Mouse (Mus musculus) retina, embryonic 14.5 days (tissue): ENCODE data around the gene Scamp5.
"Not testable (repeated sequence)": the region's sequence is repeated elsewhere in the genome, so short reads cannot be mapped to it uniquely, and the experiment has no call there.

Source experiments
- DNase-seq: peaks from one replicate; pipeline ENCODE4 v3.0.0-alpha.2; 2015; ENCODE audit warnings: low spot score

The Scamp5 gene

DNA sequence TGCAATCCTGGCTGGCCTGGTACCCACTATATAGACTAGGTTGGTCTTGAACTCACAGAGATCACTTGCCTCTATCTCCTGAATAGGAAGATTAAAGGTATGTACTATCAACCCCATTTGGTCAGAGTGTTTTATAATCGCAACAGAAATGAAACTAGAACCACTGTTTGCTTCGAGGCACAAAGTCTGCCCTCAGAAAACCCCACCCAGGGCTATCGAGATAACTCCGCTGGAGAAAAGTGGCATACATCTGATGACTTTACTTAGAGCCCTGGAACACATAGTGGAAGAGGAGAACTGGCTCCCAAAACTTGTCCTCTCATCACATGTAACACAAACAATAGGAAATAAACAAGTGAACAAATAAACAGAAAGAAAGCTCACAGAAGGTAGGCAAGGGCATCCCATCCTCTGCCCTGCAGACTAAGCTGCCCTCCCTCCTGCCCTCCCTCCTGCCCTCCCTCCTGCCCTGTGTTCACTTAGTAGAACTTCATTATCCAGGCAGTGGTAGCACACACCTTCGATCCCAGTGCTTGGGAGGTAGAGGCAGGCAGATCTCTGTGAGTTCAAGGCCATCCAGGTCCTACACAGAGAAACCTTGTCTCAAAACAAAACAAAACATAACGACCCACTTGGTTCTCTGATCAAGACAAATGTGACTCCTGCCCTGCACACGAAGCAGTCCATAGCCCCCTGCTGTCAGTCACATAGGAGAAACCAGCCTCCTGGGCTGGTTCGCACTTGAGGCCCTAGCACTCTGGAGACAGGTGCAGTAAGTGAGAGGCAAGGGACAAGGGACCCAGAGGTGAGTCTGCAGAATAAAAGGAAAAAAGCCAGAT is 15.0 kb downstream of the Scamp5 start:
- DNase-seq = no peak

DNA sequence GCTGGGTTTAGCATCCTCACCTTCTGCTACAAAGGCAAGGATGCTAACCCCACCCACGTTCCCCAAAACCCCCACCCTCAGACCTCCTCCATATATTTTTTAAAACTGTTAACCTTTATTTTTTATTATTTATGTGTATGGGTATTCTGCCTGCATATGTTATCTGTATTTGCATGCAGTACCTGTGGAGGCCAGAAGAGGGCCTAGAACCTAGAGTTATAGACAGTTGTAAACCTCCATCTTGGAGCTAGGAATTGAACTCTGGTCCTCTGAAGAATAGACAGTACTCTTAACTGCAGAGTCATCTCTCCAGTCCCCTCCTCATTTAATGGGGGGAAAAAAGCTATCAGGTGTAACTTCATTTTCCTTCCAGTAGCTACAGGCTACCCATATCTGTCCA is 18.1 kb downstream of the Scamp5 start:
- peak; percentile 41 for DNase-seq

DNA sequence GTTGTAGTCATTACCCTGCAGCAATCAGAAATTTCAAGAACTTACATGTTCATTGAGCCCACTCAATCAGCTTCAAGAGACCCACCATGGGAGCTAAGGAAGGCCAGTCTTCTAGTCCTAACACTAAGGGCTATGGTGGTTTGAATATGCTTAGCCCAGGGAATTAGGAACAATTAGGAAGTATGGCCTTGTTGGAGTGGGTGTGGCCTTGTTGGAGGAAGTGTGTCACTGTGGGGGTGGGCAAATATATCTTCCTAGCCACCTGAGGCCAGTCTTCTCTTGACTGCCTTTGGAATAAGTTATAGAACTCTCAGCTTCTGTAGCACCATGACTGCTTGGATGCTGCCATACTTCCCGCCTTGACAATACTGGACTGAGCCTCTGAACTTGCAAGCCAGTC is 27.2 kb downstream of the Scamp5 start:
- DNase-seq = no peak

DNA sequence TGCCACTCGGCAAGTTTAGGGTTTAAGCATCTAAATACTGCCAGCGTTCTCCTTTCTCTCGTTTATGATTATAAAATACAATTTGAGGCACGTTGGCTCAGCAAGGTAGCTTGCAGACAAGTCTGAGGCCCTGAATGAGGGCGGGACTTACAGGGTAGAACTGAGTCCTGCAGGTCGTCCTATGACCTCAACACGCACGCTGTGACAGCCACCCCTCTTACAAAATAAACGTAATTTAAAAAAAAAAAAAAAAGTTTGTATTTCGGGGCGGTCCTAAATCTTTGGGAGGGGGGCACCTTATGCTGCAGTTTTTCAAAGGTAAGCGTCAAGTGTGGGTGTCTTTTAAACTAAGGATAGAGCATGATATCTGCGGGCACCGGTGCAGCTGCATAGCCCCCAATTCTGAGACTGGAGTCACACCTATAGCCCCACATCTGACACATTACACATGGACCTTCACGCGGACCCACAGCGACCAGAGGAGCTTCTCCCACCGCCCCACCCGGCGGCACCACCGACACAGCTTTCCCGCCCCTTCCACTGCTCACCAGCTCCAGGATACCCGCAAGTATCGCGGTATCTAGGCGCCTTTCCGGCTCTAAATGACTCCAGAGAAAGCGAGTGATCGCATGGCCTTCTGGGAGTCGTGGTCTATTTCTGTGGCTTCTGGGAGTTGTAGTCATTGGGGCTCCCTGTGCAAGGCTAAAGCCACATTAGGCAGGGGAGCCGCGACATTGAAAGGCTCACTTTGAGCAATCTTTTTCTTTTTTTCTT is 28.2 kb downstream of the Scamp5 start, which contains the start of gene Ppcdc:
TSS of gene Ppcdc (minus strand) at position 603 of the 774 bp plus-strand sequence.
- DNase-seq = peak; percentile 95

DNA sequence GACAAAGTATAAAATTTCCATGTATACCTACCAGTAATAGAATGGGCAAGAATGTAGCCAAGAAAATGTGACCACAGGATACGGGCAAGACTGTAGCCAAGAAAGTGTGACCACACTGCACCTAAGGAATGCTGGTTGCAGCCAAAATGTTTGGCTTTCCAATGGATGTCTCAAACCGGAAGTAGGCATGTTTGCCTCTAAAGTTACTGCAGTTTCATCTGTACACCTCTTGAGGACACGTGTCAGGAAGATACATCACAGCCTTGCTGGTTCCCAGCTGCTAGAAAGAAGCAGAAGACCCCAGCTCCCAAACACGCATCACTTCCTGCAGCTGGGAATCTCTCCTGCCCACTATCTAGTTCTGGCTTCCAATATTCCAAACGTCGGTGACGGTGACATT is 28.8 kb downstream of the Scamp5 start:
- peak; percentile 4 for DNase-seq

DNA sequence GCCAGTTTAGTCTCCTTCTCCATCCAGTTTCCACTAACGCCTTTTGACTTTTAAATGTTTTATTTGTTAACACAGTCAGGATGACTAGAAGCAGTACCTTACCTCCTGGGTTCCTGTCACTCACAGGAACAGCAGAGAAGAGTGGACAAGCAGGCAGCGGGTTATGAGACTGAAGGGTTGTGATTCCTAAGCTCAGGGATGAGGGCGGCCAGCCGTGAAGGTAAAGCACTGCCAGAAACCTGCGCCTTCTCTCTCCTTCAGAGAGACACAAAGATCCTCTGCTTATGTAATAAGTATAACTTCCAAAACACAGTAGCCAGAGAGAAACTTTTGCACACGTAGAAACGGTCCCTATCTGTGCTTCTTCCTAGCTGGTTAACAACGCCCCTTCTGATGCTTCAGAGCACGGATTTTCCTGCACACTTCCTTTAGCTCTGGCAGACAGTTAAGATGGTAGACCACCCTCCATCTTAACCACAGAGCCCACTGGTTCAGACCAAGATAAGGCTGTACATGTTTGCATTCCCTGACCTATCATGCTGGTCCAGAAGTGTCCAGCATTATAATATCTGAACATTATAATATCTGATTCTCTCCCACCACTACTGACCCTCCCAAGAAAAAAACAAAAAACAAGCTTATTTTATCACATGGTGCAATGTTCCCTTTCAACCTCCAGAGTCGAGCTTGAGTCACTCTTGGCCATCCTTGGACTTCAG is 29.8 kb downstream of the Scamp5 start:
- DNase-seq = no peak

DNA sequence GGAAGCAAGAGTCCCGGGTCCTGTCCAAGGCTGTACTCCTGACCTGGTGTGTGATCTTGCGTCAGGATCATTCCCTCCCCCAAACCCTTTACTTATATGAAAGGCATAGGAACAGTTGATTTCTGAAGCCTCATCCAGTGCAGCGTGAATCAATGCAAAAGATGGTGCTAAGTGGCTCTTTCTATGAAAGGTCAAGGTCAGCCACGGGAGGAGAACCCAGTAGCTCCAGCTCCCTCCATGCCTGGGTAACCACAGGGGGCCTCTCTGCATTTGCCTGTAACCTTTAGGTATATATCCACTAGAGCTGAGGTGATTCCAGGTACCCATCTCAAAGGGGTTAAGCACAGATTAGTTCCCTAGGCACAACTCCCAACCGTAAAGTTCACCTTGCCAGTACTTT is 31.7 kb downstream of the Scamp5 start:
- no peak for DNase-seq

DNA sequence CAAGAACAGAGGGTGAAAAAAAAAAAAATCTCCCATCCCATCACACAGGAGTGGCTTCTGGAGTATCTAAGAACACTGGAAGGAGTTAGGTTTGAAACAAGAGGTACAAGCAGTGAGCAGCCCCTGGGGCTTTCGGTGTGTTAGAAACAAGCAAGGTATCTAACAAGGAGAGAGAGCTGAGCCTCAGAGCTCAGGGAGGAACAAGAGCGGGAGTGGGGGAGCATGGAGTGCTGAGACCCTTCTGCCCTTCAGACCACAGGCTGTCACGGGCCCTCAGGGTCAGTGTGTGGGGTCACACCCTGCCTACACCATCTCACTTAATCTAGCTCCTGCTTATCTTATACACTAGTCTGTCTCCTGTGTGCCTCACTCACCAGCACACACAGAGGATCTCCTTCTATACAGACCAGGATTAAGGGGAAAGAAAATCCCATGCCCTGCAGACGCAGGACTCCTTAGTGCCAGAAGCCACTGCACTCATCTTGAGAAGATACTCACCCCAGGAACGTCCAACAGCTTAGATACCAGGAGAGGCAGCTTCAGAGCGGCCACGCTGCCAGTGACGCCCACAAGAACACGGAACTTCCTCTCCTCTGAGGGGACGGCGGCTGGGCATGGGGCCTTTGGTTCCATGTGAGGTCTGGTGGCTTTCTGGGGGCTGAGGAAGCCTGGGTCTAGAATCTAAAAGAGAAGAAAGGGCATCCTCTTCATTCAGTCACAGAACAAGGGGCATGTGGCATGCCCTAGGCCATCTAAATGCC is 33.3 kb downstream of the Scamp5 start:
- DNase-seq = no peak

DNA sequence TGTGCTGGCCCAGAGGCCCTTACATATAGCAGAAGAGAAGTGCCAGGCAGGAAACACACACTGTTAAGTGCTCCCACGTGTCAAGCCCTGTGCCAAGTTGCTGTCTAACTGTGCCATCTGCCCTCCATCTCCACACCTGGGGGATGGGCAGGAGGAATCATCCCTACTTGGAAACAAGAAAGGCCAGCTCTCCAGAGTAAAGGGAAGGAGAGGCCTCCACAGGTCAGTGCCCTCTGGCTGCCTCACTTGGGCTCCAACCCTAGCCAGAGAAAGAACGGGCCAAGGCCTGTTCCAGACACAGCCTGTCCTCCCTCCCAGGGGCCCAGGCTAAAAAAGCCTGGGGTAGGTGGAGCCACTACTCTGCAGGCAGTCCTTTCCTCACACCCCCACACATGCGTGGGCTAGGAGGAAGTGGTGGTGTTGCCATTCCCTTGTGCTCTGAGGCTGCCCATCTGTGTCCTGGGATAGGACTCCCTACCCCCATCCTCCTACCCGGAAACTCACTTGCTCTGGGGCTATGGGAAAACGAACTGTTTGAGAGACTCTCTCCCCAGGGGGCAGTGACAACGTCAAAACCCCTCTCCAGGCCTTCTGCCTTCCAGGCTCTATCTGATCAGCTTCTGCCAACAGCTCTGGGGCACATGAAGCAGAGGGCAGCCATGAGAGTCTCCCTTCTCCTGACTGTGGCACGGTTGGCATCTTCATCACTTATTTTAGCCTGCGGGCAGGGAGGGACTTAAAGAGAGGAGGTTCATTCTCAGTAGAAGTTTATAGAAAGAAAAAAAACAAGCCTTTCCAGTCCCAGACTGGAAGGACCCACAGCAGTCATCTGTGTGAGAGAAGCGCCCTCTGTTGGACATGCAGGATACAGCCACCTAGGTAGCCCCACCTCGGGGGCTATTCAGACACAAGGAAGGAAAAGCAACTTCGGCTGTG is 34.5 kb downstream of the Scamp5 start:
- DNase-seq = peak; percentile 90

DNA sequence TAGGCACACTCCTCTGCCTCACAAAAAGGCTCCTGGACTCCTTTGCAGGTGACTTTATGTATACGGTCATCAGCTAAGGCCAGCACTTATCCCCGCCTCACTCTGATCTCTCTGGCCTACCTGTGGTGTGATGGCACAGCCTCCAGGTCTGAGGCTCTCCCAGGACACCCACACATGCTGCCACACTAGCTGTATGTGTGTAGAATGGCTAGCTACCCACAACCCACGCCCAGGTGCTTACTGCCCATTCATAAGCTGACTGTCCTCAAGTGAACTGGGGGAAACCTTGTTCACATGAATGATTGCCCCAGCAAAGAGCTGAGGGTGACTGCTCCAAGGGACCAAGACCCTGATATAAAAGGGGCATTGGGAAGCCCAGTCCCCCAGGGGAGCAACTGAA is 35.4 kb downstream of the Scamp5 start:
- DNase-seq = no peak

DNA sequence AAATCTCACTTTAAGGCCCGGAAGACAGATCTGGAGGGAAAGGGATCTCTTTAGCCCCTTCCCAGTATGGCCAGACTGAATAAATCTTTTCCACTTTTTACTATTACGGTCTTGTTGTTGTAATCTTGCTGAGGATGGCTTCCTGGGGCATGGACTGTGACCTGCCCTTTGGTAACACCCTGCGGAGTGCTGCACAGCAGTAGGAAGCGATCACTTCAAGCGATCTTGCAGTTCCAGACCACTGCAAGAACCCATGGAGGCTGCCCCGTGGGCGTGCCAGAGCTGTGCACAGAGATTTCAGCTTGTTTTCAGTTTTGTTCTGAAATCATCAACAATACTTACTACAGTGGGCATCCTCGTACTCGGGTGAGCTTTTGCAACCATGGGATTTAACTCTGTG is 36.7 kb downstream of the Scamp5 start:
- DNase-seq = no peak

DNA sequence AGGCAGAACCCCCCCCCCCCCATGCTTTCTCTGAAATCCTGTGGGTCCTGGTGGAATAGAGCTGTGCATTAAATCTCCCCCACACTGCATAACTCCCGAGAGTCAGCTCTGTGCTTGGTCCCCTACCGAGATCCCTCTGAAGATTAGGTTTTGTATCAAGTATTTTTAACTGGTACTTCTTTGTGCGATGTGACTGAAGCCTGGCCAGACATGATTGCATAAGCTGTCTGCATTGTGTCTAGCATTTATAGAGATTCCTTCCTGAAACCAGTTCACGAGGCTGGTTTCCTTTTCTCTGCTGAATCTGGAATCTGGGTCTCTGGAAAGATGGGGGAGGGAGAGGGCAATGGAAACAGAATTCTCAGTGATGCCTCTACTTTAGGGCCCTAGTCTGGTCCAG is 39.5 kb downstream of the Scamp5 start:
- no peak for DNase-seq

DNA sequence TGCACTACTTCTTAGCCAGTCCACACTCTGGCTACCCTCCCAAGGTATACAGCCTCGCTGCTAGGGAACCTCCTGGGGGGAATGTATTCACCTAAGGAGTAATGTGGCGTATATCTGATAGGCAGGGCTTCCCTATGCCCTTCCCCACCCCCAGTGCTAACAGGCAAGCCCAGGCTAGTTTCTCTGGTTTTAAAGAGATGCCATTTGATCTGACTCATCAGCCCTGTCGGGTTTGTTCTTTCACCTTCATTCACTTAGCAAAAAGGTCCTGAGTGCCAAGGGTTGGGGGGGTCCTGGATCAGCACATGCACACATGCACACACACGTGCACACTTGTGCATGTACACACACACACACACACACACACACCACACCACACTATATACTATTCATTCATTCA is 39.9 kb downstream of the Scamp5 start:
- DNase-seq = no peak

DNA sequence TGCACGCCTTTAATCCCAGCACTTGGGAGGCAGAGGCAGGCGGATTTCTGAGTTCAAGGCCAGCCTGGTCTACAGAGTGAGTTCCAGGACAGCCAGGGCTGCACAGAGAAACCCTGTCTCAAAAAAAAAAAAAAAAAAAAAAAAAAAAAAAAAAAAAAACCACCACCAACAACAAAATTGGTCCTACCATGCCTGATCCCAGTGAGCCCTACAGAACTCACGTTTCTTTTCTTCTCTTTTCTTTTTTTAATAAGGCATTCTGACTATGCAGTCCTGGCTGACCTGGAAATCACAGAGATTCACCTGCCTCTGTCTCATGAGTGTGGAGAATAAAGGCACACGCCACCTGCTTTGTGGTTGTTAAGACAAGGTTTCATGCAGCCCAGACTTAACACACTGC is 40.7 kb downstream of the Scamp5 start:
- not testable (repeated sequence) for DNase-seq

DNA sequence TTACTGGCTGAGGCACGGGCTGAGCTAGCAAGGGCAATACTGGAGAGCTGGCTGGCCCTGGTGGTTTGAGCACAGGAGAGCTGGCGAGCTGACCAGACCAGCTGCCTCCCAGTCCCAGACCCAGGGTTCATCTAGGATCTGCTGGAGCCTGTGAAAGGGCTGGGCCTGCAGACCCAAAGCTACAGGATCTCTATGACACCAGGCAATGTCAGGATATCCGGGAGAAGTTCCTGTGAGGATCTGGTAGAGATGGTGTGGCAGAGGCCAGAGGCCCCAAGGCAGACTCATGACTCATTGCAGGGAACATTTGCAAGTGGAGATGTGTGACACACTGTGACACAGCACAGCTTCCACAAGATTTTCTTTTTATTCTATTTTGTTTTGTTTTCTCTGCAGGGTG is 42.7 kb downstream of the Scamp5 start:
- DNase-seq = no peak

DNA sequence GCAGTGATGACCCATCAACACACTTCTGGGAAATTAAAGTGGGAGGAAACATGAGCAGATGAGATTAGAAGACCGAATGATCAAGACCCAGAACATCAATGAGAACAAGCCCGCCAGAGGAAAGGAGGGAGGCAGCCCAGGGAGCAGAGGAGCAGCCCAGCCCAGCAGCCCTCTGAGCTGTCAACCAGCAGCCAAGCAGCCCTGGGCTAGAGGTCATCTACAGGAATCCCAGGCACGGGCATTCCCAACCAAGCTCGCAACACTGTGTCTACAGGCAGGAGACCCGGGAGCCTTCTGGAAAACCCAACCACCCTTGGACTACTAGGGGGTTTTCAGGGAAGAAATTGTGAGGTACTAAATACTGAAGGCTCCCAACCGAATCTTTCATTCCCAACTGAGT is 43.8 kb downstream of the Scamp5 start:
- no peak for DNase-seq

DNA sequence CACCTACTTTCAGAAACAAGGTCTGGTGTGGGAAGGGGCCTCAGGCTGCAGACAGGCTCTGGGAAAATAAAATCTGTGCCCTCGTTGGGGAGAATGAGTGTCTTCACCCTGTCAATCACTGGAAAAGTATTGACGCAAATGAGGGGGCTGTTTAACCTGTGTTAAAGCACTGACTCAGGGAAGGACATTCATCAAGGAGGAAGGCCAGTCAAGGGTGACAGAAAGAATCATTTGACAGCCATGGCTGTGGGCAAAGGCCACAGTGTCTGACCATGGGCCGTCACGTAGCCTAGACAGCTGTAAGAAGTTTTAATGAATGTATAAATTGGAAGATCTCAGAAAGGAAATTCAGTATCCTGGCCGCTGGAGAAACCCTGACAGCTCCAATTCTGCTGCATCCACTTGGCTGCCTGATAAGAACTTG is 46.2 kb downstream of the Scamp5 start:
- no peak for DNase-seq

DNA sequence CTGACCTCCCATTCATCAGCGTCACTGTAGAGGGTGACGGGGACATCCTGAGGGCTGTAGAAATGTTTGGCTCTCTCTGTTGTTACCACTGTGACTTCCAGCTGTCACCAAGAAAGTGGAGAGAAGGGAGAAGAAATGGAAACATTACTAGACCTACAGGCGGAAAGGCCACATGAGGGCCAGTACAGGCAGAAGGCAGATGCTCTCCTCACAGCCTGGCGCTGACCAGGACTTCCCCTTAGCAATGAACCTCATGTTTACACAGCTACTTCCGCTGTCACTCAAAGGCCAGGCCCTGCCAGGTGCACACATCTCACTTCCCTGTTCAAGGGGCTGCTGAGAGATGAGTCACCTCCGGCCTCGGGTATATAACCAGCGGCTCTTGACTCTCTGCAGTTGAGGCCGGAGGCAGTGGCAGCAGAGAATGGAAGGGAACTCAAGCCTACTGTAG is 46.7 kb downstream of the Scamp5 start:
- no peak for DNase-seq

DNA sequence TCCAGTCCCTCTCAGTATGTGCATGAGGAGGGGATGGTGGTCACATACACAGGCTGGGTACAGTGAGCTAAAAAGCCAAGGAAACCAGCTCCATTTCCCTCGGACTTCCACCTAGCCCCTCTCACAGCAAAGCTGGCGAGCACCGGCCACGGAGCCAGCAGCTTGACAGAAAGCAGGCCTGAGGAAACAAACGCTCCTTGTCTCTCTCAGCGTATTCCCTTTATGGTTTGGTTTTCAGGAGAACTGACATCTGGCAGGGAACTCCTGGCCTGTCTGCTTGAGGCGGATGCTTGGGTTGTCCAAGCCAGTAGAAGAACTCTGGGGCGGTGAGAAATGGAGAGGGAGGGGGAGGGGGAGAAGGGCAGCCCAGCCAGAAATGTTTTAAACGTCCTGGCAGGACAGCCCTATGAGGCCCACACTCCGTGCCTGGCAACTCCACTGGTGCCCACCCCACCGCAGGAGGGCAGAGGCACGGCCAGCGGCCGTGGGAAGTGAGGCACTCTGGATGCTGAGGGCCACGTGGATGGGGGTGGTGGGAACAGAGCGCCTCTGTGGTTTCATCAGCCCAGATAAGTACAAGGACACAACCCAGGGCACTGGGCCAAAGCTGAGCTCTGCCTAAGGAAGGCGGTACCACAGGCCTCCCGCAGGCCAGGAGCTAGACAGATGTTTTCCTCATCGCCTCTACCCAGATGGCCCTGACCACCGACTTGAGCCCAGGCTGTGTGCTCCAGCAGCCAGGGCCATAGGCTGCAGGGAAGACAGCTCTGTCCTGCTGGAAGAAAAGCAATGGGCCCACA is 47.3 kb downstream of the Scamp5 start:
- DNase-seq = no peak
